Mouse (Mus musculus): ENCODE data around the gene Gnptg. TPM values are rescaled to one million over a fixed set of nuclear protein-coding genes. Genes with fewer than 3 reads are reported as not detected.
A peak's percentile ranks its signal among the peaks of the same experiment; 100 is the strongest.

The Gnptg gene
- polyA plus RNA-seq, 1 experiment from 2014 or later, result 22.8 TPM

DNA sequence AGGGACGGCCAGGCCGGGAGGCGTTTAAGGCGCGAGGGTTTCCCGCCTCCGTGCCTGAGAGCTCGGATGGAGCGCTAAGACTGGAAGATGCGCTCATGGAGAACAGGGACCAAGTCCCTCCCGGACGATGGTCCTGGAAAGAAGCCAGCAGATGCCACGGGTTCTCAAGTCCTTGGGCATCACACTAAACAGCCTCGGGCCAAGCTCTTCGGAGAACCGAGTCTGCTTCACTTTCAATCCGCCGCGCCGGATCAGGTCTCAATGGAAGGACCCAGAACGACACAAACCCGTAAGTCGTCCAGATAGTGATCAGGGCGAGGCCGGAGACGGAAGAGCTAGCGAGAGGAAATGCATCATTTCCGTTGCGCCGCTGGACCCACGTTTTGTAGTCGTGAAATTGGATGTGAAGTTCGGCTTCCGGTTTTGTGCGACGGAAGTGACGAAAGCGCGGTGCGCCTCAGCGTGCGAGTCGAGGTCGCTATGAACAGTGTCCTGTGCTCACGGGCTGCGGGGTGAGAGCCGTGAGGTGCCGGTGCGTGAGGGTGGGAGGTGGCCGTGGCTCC is 55.7 kb downstream of the Gnptg start, which contains the start of gene BC003965:
Gene BC003965, plus strand, starts transcription at position 426 of the 563 bp plus-strand sequence.
- no peaks in the 10 kb centered on the region for H3K36me3 ChIP-seq (replicated peaks; ENCODE audit: insufficient read depth, low read length)
- no peak; the same call in 1 of the 2 replicates for TF ChIP-seq CTCF (IDR thresholded peaks at IDR 0.05; ENCODE audit: low read depth)
- peak; percentile 89 for TF ChIP-seq EP300 (IDR thresholded peaks at IDR 0.05; ENCODE audit: low read depth)
- peak within 1 kb of the TSS; percentile 93 for H3K4me3 ChIP-seq (ENCODE audit: low read depth, low read length)
- DNase-seq (peak; percentile 98), ATAC-seq (peak; percentile 85)
- peak within 1 kb of the TSS; percentile 89 for H3K9ac ChIP-seq (replicated peaks)
- under 1% methylated on average over 50 of the region's 50 CpGs for WGBS (ENCODE audit: insufficient replicate concordance)
- peak within 1 kb of the TSS; percentile 98 for H3K4me2 ChIP-seq (ENCODE audit: low read depth, low read length)
- H3K27me3 ChIP-seq (ENCODE audit: insufficient read depth, low read length), result no peaks in the 10 kb centered on the region
- H3K27ac ChIP-seq (ENCODE audit: low read depth), result peak within 1 kb of the TSS; percentile 95
- no peaks in the 10 kb centered on the region for H3K9me3 ChIP-seq (ENCODE audit: low read length)
- peaks cover 25% of the 10 kb centered on the region for H3K4me1 ChIP-seq (ENCODE audit: insufficient read depth)

Small RNA genes lying within 50 kb of the gene (microRNA-seq; reads per million reads assigned to microRNA genes)
- not detected for gene Mir3547

Other genes with a start within 250 kb of the Gnptg start
- 1.4 and 1.8 TPM in 2 replicates for gene Cramp1l, start 224.3 kb downstream of the Gnptg start, polyA plus RNA-seq (2015; fragmentation: Nextera tagmentation; extraction: Ambion mirVana)
- gene Ift140, start 224.0 kb downstream of the Gnptg start, polyA plus RNA-seq (2015; fragmentation: Nextera tagmentation; extraction: Ambion mirVana), result 36.9 and 42.7 TPM in 2 replicates
- 8.3 and 9.4 TPM in 2 replicates for gene Tmem204, start 156.5 kb downstream of the Gnptg start, polyA plus RNA-seq (2015; fragmentation: Nextera tagmentation; extraction: Ambion mirVana)
- gene Telo2, start 124.2 kb downstream of the Gnptg start, polyA plus RNA-seq (2015; fragmentation: Nextera tagmentation; extraction: Ambion mirVana), result 5.3 and 5.7 TPM in 2 replicates
- gene Ptx4, start 119.4 kb downstream of the Gnptg start, polyA plus RNA-seq (2015; fragmentation: Nextera tagmentation; extraction: Ambion mirVana), result not detected in 2 replicates
- 7.3 and 8.6 TPM in 2 replicates for gene Clcn7, start 106.7 kb downstream of the Gnptg start, polyA plus RNA-seq (2015; fragmentation: Nextera tagmentation; extraction: Ambion mirVana)
- not detected in 2 replicates for gene Ccdc154, start 77.7 kb downstream of the Gnptg start, polyA plus RNA-seq (2015; fragmentation: Nextera tagmentation; extraction: Ambion mirVana)
- not detected in 2 replicates for gene Gm38655, start 64.7 kb downstream of the Gnptg start, polyA plus RNA-seq (2015; fragmentation: Nextera tagmentation; extraction: Ambion mirVana)
- 15.6 and 15.8 TPM in 2 replicates for gene BC003965, start 55.6 kb downstream of the Gnptg start, polyA plus RNA-seq (2015; fragmentation: Nextera tagmentation; extraction: Ambion mirVana)
- 2.3 and 3.4 TPM in 2 replicates for gene Unkl, start 51.7 kb downstream of the Gnptg start, polyA plus RNA-seq (2015; fragmentation: Nextera tagmentation; extraction: Ambion mirVana)
- 19.1 and 19.7 TPM in 2 replicates for gene Tsr3, start within 50 bp of the Gnptg start, polyA plus RNA-seq (2015; fragmentation: Nextera tagmentation; extraction: Ambion mirVana)
- gene Baiap3, start 16.2 kb upstream of the Gnptg start, polyA plus RNA-seq (2015; fragmentation: Nextera tagmentation; extraction: Ambion mirVana), result 0.54 and 0.58 TPM in 2 replicates
- 155 and 164 TPM in 2 replicates for gene Ube2i, start 34.5 kb upstream of the Gnptg start, polyA plus RNA-seq (2015; fragmentation: Nextera tagmentation; extraction: Ambion mirVana)
- 11.1 and 15.4 TPM in 2 replicates for gene Prss34, start 58.3 kb upstream of the Gnptg start, polyA plus RNA-seq (2015; fragmentation: Nextera tagmentation; extraction: Ambion mirVana)
- not detected in 2 replicates for gene Prss28, start 68.5 kb upstream of the Gnptg start, polyA plus RNA-seq (2015; fragmentation: Nextera tagmentation; extraction: Ambion mirVana)
- not detected in 2 replicates for gene Prss29, start 78.5 kb upstream of the Gnptg start, polyA plus RNA-seq (2015; fragmentation: Nextera tagmentation; extraction: Ambion mirVana)
- gene Tpsab1, start 105.4 kb upstream of the Gnptg start, polyA plus RNA-seq (2015; fragmentation: Nextera tagmentation; extraction: Ambion mirVana), result 0.06 TPM in 1 of 2 replicates, not detected in the other
- gene Tpsb2, start 126.2 kb upstream of the Gnptg start, polyA plus RNA-seq (2015; fragmentation: Nextera tagmentation; extraction: Ambion mirVana), result 0.75 and 1.6 TPM in 2 replicates
- gene Tpsg1, start 129.1 kb upstream of the Gnptg start, polyA plus RNA-seq (2015; fragmentation: Nextera tagmentation; extraction: Ambion mirVana), result 0.21 TPM in 1 of 2 replicates, not detected in the other
- gene Cacna1h, start 193.7 kb upstream of the Gnptg start, polyA plus RNA-seq (2015; fragmentation: Nextera tagmentation; extraction: Ambion mirVana), result 0.15 and 0.17 TPM in 2 replicates
- 0.07 and 0.15 TPM in 2 replicates for gene Tekt4, start 214.5 kb upstream of the Gnptg start, polyA plus RNA-seq (2015; fragmentation: Nextera tagmentation; extraction: Ambion mirVana)

Data from liver, postnatal 0 days (tissue).